Mouse (Mus musculus): ENCODE data around the gene Pnmal2.

DNA sequence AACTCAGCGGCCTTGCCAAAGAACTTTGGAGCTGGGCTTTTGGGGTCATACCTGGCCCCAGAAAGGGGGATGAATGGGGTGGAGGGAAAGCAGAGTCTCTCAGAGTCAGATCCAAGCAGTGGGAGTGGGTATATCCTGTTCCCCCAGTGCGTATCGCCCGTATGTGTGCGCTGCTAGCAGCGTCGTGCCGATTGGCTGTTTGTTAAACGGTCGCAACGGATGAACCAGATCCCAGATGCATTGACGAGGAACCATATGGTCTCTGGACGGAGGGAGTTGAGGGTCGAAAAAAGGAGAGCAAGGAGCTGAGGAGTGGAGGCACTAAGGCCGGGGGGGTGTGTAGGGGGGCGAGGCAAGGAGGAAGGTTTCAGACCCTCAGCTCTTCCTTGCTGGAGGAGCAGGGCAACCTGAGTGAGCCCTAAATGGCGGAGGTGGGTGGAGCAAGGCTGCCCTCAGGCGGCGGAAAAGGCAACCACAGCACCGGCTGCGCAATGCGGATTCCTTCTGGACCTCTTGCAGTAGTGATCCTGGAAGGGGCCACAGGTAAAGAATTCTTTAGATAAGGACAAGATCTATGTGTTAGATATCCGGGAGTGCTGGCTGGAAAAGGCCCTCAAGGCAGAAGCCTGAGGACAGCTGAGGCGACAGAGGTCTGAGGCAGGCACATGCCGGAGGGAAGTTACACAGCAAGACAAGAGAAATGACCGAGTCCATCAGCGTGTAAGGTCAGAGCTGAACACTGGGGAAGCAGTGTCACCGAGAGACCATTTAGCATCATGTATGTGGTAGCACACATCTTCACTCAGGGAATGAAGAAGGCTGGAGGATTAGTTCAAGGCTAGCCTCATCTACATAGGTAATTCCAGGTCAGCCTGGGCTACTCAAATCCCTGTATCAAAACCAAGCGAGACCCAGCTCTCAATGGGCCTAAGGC is 5.7 kb downstream of the Pnmal2 start:
- TF ChIP-seq CTCF (IDR thresholded peaks at IDR 0.05; ENCODE audit: low read depth) (peak; percentile 93), EP300 (IDR thresholded peaks at IDR 0.05; ENCODE audit: low read depth) (no peak)
